Mouse (Mus musculus) adrenal gland, postnatal 4 days (tissue): ENCODE data around the gene Hs3st2. TPM values are rescaled to one million over a fixed set of nuclear protein-coding genes. Genes with fewer than 3 reads are reported as not detected.

Source experiments
- DNase-seq, 2 experiments: peaks; one replicate each; pipeline ENCODE4 v3.0.0; 2021 to 2022; ENCODE audit warnings: low spot score in 2 of 2, mixed read lengths in 2 of 2
- total RNA-seq, 2 experiments: library from RNA; stranded (reverse); gene quantifications; 2 replicates each; pipeline ENCODE4 v1.2.3; 2021

Hs3st2 gene
- total RNA-seq, 2 experiments from 2014 or later = 0.78 to 1.2 TPM

- no peak for DNase-seq
Observed at GRCm38 (mm10) chr7:121539405-121540275, 148.0 kb downstream of the Hs3st2 start.

DNA sequence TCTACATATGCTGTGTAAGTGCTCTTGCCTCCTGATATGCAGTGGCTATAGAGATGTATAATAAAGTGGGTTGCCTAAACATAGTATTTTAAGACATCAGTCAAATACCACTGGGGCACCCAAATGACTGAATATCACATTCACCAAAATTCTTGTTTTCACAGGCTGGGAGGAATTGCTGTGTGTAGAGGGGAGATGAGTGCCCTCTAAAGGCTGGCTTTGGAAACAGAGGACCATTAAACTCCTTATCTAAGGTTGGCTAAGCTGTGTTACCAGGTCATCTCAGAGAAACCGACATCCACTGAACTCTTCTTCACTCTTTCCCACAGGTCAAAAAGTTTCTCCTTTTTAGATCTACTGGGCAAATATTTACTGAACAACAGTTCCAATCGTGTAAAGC lies 150.8 kb downstream of the Hs3st2 start:
- no peak for DNase-seq

DNA sequence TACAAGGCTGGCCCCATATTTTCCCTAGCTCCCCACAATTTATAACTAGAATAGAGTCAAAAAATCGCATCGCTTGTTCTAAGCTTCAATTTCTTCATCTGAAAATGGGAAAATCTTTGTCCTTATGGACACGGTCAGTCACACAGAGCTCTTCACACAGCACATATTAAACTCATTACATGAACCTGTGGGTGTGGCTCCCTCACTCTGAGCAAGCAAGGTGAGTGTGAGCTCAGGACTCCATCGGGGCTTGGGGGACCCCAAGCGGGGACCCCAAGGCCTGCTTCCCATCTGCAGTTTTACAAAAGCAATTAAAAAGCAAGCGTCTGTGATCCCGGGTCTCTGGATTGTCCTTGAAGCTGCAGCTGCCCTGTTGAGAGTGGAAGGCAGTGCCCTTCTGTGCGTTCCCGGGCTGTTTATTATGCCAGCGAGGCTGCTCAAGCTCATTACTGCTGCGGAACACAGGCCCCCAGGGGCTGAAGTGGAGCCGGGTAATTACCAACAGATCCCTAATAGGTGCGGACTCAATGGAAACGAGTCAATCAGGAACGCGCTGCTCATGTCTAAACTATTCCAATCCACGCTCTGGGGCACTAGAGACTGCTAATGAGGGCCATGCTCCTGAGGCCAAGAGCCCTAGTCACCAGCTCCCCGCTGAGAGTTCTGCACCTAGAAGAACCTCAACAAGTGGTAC lies 157.8 kb downstream of the Hs3st2 start:
- DNase-seq = no peak
